Mouse (Mus musculus): ENCODE results near the gene Ankrd52. TPM values are rescaled to one million over a fixed set of nuclear protein-coding genes. Genes with fewer than 3 reads are reported as not detected.
A peak's percentile ranks its signal among the peaks of the same experiment; 100 is the strongest.

Gene Ankrd52
- total RNA-seq, 2 experiments from 2014 or later, result 44.4 to 44.9 TPM

- DNase-seq, result no peak
Measured at GRCm38 (mm10) chr10:128403931-128404330, 27.0 kb downstream of the Ankrd52 start.

DNA sequence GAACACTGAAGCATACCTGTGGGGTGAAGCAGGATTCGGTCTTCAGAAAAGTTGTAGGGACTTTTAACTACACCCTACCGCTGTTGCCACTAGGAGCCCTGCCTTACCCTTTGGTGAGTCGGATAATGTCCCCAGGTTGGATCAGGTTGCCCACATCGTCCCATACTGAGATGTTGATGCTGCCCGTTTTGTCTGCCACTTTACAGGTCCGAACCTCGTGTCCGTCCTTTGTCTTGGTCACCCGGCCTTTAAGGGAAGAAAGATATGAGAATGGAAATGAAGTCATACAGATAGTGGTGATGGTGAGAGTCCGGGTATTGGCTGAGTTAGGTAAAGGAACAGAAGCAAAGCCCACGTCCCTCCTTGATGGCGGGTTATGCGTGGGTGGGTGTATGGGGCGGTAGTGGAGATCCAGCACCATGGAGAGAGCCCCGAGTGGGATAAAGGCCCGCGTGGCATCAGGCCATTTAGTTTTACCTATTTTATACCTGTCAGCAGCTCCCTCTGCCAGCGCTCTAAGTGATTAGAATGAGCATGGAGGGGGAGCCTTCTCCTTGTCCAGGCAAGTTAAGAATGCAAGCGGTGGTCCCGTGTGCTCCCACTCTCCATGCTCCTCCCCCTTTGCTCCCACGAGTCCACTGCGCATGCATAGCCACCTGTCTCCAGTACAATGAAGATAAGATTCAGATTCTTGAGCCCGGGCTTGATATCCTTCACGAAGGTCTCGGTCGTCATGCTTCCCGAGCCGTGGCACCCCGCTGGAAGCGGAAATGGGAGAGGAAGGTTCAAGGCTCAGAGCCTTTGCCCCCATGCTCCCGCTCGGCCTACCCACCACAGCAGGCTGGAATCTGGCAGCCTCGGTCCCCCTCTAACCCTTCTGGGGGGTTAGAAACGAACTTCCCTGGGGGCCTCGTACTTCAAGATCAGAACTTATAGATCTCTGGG is 31.9 kb downstream of the Ankrd52 start:
- no peak for DNase-seq

GRCm38 (mm10) chr10:128409692-128410559 is 33.0 kb downstream of the Ankrd52 start:
- DNase-seq, result peak; percentile 98

GRCm38 (mm10) chr10:128410560-128410845 is 33.6 kb downstream of the Ankrd52 start:
- no peak for DNase-seq

DNA sequence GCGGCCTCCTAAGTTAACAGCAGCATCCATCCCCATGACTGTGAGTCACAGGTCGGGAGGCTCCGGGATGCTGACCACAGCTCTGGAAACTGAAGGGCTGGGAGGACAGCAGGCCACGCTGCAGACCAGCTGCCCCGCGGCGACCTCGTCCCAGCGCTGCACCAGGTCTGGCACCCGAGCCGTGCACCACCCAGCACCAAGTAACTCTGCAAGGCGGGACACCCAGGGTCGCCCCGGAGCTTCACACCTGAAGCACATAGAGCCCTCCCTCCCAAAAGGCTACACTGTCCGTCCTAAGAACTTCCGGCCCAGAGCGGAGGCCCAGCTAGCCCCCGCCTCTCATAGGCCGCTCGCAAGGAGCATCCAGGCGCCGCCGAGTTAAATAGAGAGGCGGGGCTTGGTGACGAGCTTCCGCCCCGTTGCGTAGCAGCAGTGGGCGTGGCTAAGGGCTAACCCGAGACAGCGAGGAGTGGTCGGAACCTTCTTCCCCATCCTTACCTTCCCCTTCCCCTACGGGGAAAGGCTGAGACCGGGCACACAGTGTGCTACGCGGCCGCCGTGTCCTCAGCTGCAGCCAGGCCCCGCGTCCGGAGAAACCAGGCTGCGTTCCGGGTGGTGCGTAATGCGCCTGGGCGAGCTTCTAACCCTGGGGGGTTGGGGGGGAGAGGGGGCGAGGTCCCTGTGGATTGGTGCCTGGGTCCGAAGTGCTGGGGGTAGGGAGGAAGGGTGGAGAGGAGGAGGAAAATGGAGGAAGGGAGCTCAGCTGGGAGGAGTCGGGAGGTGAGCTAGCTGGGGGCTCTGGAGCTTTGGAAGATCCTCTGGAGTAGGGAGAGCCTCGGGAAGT is 34.5 kb downstream of the Ankrd52 start, which contains the start of the genes Nabp2 and Rnf41:
Gene Nabp2, minus strand, starts transcription at position 282 of the 844 bp plus-strand sequence.
Gene Rnf41, plus strand, starts transcription at position 447 of the 844 bp plus-strand sequence.
- DNase-seq, result peak; percentile 98

DNA sequence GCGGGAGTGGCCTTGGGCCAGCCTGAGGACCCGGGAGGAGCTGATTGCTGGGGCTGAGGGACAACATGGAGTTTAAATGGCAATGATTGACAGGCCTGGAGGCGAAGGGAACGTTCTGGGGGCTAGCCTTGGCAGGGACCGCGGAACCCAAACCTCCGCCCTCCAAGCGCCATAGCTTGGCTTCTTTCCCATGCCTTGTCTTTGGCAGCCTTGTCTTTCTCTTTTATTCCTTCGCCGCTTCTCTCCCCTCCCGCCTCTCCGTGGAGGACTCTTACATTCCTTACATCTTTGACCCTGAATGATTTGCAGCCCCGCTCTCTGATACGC is 35.1 kb downstream of the Ankrd52 start:
- peak; percentile 59 for DNase-seq

- no peak for DNase-seq
Measured at GRCm38 (mm10) chr10:128412558-128412957, 35.6 kb downstream of the Ankrd52 start.

DNA sequence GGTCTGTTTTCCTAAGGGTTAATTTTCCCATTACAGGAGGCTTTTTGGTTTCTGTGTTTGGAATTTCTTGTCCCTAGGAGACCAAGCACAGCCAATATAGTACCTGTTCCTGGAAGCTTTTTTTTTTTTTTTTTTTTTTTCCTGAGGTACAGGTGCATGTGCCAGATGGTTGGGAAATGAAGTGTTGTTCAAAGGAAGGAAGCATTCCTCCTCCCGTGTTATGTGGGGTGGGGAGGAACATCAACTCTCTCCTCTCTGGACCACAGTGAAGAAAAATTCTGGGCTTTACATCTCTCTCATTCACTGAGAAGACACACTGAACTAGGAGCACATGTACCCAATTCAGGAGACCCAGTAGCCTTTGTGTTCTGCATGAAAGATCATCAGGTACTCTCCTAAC is 36.2 kb downstream of the Ankrd52 start:
- no peak for DNase-seq

- DNase-seq, result no peak
Measured at GRCm38 (mm10) chr10:128414848-128415247, 37.9 kb downstream of the Ankrd52 start.

DNA sequence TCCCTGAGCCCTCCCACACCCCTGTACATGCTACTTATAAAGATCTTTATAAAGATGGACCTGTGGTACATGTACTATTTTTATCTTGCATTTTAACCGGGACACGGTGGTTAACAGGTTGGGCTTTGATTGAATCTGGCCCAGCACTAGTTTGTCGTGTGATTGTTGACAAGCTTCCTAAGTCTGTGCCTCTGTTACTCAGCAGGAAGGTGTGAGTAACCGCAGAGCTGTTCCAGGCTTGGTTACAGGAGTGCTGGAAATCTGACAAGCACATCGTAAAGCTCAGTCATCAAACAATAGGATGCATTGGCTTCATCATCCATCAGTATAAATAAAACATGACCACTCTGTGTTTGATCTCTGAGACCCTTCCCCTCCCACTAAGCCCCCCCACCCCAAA is 45.5 kb downstream of the Ankrd52 start:
- DNase-seq, result no peak

- no peak for DNase-seq
Measured at GRCm38 (mm10) chr10:128424604-128425003, 47.7 kb downstream of the Ankrd52 start.

- DNase-seq, result no peak
Measured at GRCm38 (mm10) chr10:128425260-128425659, 48.3 kb downstream of the Ankrd52 start.

DNA sequence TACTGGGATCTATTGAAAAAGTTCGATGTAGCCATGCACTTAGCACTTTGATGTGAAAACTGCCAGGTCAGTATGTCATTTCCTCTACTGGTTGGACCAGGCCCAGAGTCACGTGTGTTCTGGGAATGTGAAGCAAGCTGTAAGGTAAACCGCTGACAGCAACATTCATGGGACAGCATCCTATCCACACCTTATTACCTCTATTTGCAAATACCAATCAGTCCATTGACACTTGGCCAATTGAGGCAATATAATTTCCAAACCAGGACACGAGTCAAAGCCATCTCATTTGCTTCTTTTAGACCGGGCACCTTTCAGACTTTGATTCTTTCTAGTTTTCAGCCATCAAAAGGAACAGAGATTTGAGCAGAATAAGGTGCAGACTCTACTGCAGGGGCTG is 52.1 kb downstream of the Ankrd52 start:
- no peak for DNase-seq

- DNase-seq, result no peak
Measured at GRCm38 (mm10) chr10:128429454-128429853, 52.5 kb downstream of the Ankrd52 start.

DNA sequence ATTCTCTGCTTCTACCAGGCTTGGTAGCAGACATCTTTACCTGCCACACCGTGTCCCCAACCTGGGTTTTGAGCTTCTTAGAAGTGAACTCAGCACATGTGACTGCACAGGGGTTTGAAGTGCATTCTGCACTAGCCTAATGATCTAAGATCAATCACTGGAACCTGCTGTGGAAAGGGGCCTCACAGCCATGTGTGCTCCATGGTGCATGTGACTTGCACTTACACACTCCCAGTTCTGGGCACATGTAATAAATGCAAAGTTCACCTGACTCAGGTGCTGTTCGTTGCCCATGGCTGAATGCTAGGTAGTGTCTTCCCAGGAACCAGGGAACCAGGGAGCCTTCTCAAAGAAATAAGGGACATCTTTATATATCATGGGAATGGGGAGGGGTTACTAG is 56.5 kb downstream of the Ankrd52 start:
- DNase-seq, result no peak

DNA sequence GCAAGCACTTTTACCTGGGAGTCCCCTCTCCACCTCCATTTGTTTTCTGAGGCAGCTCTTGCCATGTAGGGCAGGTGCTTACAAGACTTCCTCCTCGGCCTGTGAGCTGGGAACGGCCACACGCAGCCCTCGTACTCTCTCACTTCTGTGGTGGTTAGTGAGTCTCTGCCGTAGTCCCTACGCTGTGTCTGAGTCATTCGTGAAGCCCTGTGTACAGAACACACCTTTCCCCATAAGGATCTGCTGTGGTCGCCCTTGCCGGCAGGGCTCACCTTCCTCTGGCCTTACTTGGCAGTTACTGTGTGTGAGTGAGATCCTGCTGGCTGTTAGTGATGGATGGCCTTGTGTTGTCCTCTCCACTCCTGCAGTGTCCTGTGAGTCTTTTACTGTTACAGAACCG is 57.8 kb downstream of the Ankrd52 start:
- no peak for DNase-seq

DNA sequence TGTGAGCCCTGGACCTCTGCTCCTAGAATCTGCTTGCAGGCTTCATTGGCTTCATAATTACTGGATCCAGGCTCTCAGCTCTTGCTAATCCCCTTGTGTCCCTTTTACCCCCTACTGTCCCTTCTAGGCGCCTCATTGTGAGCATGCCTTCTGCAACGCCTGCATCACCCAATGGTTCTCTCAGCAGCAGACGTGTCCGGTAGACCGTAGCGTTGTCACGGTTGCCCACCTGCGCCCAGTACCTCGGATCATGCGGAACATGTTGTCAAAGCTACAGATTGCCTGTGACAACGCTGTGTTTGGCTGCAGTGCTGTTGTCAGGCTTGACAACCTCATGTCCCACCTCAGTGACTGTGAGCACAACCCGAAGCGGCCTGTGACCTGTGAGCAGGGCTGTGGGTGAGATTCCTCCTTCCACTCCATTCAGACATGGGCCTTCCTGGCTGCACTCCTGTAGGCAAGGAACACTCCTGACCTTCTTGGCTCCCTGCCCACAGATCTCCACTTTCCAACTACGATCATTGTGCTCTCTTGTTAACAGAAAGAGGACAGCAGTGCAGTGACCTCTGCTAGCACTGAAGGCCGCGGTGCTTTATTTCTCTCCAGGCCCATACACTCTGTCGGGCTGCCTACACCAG is 58.4 kb downstream of the Ankrd52 start:
- DNase-seq, result peak; percentile 82

DNA sequence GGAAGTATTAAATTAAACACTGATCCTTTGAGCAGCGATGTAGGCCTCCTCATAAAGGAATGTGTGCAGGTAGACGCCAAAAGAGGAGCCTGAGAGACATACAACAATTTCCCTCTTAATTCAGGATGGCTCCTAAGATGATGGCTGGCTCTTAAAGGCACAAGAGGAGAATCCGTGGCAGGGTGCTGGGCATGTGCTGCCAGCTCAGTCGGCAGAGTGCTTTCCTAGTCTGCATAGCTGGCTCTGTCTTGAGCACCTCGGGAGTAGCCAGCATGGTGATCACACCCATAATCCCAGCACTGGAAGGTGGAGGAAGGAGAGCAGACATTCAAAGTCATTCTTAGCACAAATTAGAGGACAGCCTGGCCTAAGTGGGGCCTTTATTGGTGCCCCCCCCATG is 59.0 kb downstream of the Ankrd52 start:
- DNase-seq, result no peak

- no peak for DNase-seq
Measured at GRCm38 (mm10) chr10:128436376-128436775, 59.5 kb downstream of the Ankrd52 start.

- no peak for DNase-seq
Measured at GRCm38 (mm10) chr10:128438675-128439279, 61.9 kb downstream of the Ankrd52 start.

- DNase-seq, result peak; percentile 37
Measured at GRCm38 (mm10) chr10:128440407-128440806, 63.5 kb downstream of the Ankrd52 start.

Measured in heart, postnatal 4 days (tissue).